Mouse (Mus musculus): Measurements from ENCODE around the gene Usp44. TPM values are rescaled to one million over a fixed set of nuclear protein-coding genes. Genes with fewer than 3 reads are reported as not detected.

The Usp44 gene
- polyA plus RNA-seq (2017; shearing (Covaris generic)) = not detected

DNA sequence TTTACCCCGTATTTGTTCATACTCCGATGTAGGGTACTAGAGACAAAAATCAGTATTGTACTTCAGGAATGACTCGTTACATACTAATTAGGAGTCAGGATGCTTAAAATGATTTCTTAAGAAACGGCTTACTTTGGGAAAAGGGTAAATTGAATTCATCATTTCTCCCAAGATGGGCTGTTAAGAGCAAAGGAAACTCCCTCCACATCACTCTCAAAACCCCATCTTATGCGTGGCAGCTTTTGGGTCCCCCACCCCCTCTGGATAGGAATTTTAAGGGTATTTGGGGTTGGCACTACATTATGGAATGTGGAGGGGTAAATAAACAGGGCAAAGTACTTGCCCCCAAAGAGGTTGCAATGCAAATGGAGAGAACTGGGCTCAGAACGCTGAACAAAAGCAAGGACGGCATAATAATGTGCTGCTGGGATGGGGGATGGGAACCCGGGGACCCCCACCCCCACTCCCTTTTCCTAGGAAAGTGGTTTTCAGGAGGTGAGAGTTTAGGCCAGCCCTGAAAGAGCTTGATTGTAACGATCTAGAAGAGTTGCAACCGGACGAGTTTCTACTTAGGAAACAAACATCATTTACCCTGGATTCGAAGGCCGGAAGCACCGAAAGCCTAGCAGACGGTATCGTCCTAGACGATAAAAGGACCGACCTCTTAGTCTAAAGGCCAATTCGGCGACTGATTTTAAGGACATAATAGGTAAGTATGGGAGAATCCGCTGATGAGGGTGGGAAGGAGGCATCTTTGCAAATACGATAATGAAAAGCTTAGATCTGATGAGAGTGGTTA is at the start of gene Usp44:
Usp44 (plus strand) TSS at position 625 of the 799 bp plus-strand sequence.

GRCm38 (mm10) chr10:93897043-93897646 is 65.8 kb downstream of the Usp44 start, which contains the start of gene Metap2:
Metap2 (minus strand) TSS chr10:93897093.

Other genes starting within 250 kb of the Usp44 start
- gene Snrpf, start 241.8 kb upstream of the Usp44 start, polyA plus RNA-seq (2017; shearing (Covaris generic)) = 46.0 TPM
- 0.19 TPM for gene Ntn4, start 190.9 kb upstream of the Usp44 start, polyA plus RNA-seq (2017; shearing (Covaris generic))
- gene Metap2, start 65.5 kb downstream of the Usp44 start, polyA plus RNA-seq (2017; shearing (Covaris generic)) = 82.6 TPM
- 12.7 TPM for gene Vezt, start 204.3 kb downstream of the Usp44 start, polyA plus RNA-seq (2017; shearing (Covaris generic))
- 2.4 TPM for gene Fgd6, start 204.4 kb downstream of the Usp44 start, polyA plus RNA-seq (2017; shearing (Covaris generic))

Data from naive thymus-derived CD4-positive, alpha-beta T cell, adult 5 months (primary cell).